Mouse (Mus musculus) G1E (cell line): ENCODE measurements around the gene Cd151. TPM values are rescaled to one million over a fixed set of nuclear protein-coding genes. Genes with fewer than 3 reads are reported as not detected.

ENCODE experiments used
- ATAC-seq: 2 replicates; pipeline ENCODE4 v1.8.0; 2016; ENCODE audit warnings: mild to moderate bottlenecking; ENCODE audit not compliant: insufficient number of reproducible peaks, poor library complexity, low FRiP score, severe bottlenecking; ENCODE audit errors: extremely low read depth
- DNase-seq: peaks from one replicate; pipeline ENCODE4 v3.0.0; 2012; ENCODE audit warnings: low spot score
- H3K27me3 ChIP-seq: 2 replicates; pipeline ENCODE4 v1.6.1; 2012; ENCODE audit warnings: mild to moderate bottlenecking, low read length, inconsistent platforms; ENCODE audit not compliant: insufficient read depth
- H3K36me3 ChIP-seq: replicated peaks from 2 replicates; pipeline ENCODE3; 2012; ENCODE audit warnings: mild to moderate bottlenecking, inconsistent platforms
- H3K4me1 ChIP-seq: 2 replicates; pipeline ENCODE4 v1.6.1; 2012; ENCODE audit warnings: low read depth, low read length, inconsistent platforms, mixed read lengths; ENCODE audit not compliant: insufficient read depth
- H3K4me3 ChIP-seq: 2 replicates; pipeline ENCODE4 v1.5.1; 2012; ENCODE audit warnings: low read depth, mild to moderate bottlenecking, inconsistent platforms, low read length, moderate library complexity, mixed read lengths
- H3K9me3 ChIP-seq: replicated peaks from 2 replicates; pipeline ENCODE4 v1.6.1; 2012; ENCODE audit warnings: inconsistent platforms
- CTCF ChIP-seq: IDR thresholded peaks from 2 replicates; pipeline ENCODE4 v1.5.1; 2012; ENCODE audit warnings: low read depth, low read length, inconsistent platforms, mixed read lengths
- GATA1 ChIP-seq: IDR thresholded peaks from 2 replicates; pipeline ENCODE4 v1.6.1; 2012; ENCODE audit warnings: borderline replicate concordance, low read length, inconsistent platforms, mixed read lengths
- GATA2 ChIP-seq: IDR thresholded peaks from 2 replicates; pipeline ENCODE4 v1.6.1; 2012; ENCODE audit warnings: low read depth, low read length, inconsistent platforms, borderline replicate concordance
- POLR2AphosphoS5 ChIP-seq: IDR thresholded peaks from 2 replicates; pipeline ENCODE4 v1.6.1; 2012; ENCODE audit warnings: low read depth, low read length, inconsistent platforms; ENCODE audit not compliant: insufficient replicate concordance
- TAL1 ChIP-seq: conservative IDR thresholded peaks from 2 replicates; pipeline ENCODE4 v1.6.1; 2012; ENCODE audit warnings: low read depth, low read length, inconsistent platforms, mixed read lengths
- polyA plus RNA-seq: library from polyadenylated mRNA; stranded (reverse); fragments of >175 nt; gene quantifications from 2 replicates; pipeline ENCODE4 v1.2.3, GENCODE M21; 2012
- total RNA-seq, 2 experiments: library from RNA; stranded (forward) in 1 of 2; stranded (reverse) in 1 of 2; fragments of 200-1000 nt in 1 of 2; fragments of >200 nt in 1 of 2; fragmentation: Nextera tagmentation in 1 of 2; gene quantifications; 2 replicates each; pipeline ENCODE4 v1.2.3; 2014 to 2017

The Cd151 gene
- total and polyA plus RNA-seq, 3 experiments, result 13.3 to 24.3 (median 13.8) TPM

- no peak for ATAC-seq
- no peak for DNase-seq
- H3K4me3 ChIP-seq, result no peak overlapping the region
- H3K36me3 ChIP-seq, result peaks cover 71% of the 10 kb centered on the region
- H3K9me3 ChIP-seq, result no peaks in the 10 kb centered on the region
- TF ChIP-seq GATA1 (no peak), POLR2AphosphoS5 (no peak), CTCF (no peak), TAL1 (no peak), GATA2 (no peak)
- H3K27me3 ChIP-seq, result no peaks in the 10 kb centered on the region; the same call in 1 of the 2 replicates
- H3K4me1 ChIP-seq, result peaks cover 89% of the 10 kb centered on the region
These were observed 28.0 kb upstream of the Cd151 start for GRCm38 (mm10) chr7:141439140-141439679.

GRCm38 (mm10) chr7:141439811-141440210 is 27.4 kb upstream of the Cd151 start:
- Histone ChIP-seq H3K27me3 (no peaks in the 10 kb centered on the region; the same call in 1 of the 2 replicates), H3K4me1 (peaks cover 89% of the 10 kb centered on the region), H3K4me3 (no peak overlapping the region), H3K9me3 (no peaks in the 10 kb centered on the region), H3K36me3 (peaks cover 68% of the 10 kb centered on the region)
- DNase-seq (no peak), ATAC-seq (no peak)
- TF ChIP-seq POLR2AphosphoS5, result no peak
- no peak for TF ChIP-seq GATA2
- TF ChIP-seq TAL1, result no peak
- TF ChIP-seq CTCF, result no peak
- no peak for TF ChIP-seq GATA1

GRCm38 (mm10) chr7:141440613-141441012 is 26.6 kb upstream of the Cd151 start:
- peaks cover 67% of the 10 kb centered on the region for H3K36me3 ChIP-seq
- TF ChIP-seq GATA2 (no peak), CTCF (peak; percentile 55; the same call in 1 of the 2 replicates), TAL1 (no peak), GATA1 (no peak), POLR2AphosphoS5 (no peak)
- peak overlapping the region; percentile 75; the same call in 1 of the 2 replicates for H3K4me3 ChIP-seq
- no peaks in the 10 kb centered on the region; the same call in 1 of the 2 replicates for H3K27me3 ChIP-seq
- DNase-seq (no peak), ATAC-seq (no peak)
- peaks cover 82% of the 10 kb centered on the region for H3K4me1 ChIP-seq
- H3K9me3 ChIP-seq, result no peaks in the 10 kb centered on the region

GRCm38 (mm10) chr7:141441460-141441859 is 25.7 kb upstream of the Cd151 start:
- peaks cover 78% of the 10 kb centered on the region for H3K4me1 ChIP-seq
- H3K9me3 ChIP-seq, result no peaks in the 10 kb centered on the region
- no peak for TF ChIP-seq GATA1
- no peak for TF ChIP-seq CTCF
- TF ChIP-seq GATA2, result no peak
- TF ChIP-seq TAL1, result no peak
- TF ChIP-seq POLR2AphosphoS5, result no peak
- H3K4me3 ChIP-seq, result peak overlapping the region; percentile 75; the same call in 1 of the 2 replicates
- H3K36me3 ChIP-seq, result peaks cover 58% of the 10 kb centered on the region
- DNase-seq (no peak), ATAC-seq (no peak)
- no peaks in the 10 kb centered on the region; the same call in 1 of the 2 replicates for H3K27me3 ChIP-seq

GRCm38 (mm10) chr7:141442199-141442598 is 25.0 kb upstream of the Cd151 start:
- Histone ChIP-seq H3K4me3 (peak overlapping the region; percentile 75), H3K36me3 (peaks cover 57% of the 10 kb centered on the region), H3K27me3 (no peaks in the 10 kb centered on the region; the same call in 1 of the 2 replicates), H3K9me3 (no peaks in the 10 kb centered on the region), H3K4me1 (peaks cover 75% of the 10 kb centered on the region)
- DNase-seq (no peak), ATAC-seq (no peak)
- TF ChIP-seq GATA2, result no peak
- TF ChIP-seq TAL1, result no peak
- TF ChIP-seq GATA1, result no peak
- no peak for TF ChIP-seq POLR2AphosphoS5
- TF ChIP-seq CTCF, result no peak

- H3K9me3 ChIP-seq, result no peaks in the 10 kb centered on the region
- H3K36me3 ChIP-seq, result peaks cover 55% of the 10 kb centered on the region
- peak overlapping the region; percentile 75 for H3K4me3 ChIP-seq
- peak; percentile 22; the same call in 1 of the 2 replicates for ATAC-seq
- TF ChIP-seq GATA2 (no peak), CTCF (peak; percentile 21; the same call in 1 of the 2 replicates), GATA1 (no peak)
- no peaks in the 10 kb centered on the region; the same call in 1 of the 2 replicates for H3K27me3 ChIP-seq
- DNase-seq, result peak; percentile 82
- H3K4me1 ChIP-seq, result peaks cover 69% of the 10 kb centered on the region
These were observed 23.9 kb upstream of the Cd151 start for GRCm38 (mm10) chr7:141443081-141443821.
